Comparison of ENCODE assay signal across 10 mouse cellular contexts in genomic region chr7:25004806-25005205, GRCm38 (mm10). TPM values are rescaled to one million over a fixed set of nuclear protein-coding genes. Genes with fewer than 3 reads are reported as not detected.
DNase-seq lines count a peak whose midpoint lies in the region; ATAC-seq and TF ChIP-seq lines count a peak whose summit lies in the region.
"Had no signal": no experiment of that assay in that cellular context is flagged by ENCODE, and none has a peak within 500 bp of the region (broad histone marks: within the 10 kb centered on the region; RNA-seq: fewer than 3 reads in every experiment).

No protein-coding gene starts in this region.

- H3K9ac ChIP-seq in heart, embryonic 13.5 days: no peak overlapping the region
- H3K9ac ChIP-seq in forebrain, embryonic 12.5 days: peak overlapping the region; percentile 74

- 22% methylated on average over 7 of the region's 9 CpGs for WGBS in heart, embryonic 13.5 days
- 42% methylated on average over 7 of the region's 9 CpGs for WGBS in forebrain, embryonic 12.5 days
- 51% methylated on average over 7 of the region's 9 CpGs for WGBS in macrophage (ENCODE audit: missing documents)
- WGBS in thymus, adult 2 months: 48% methylated on average over 7 of the region's 9 CpGs

- TF ChIP-seq CTCF in bone marrow macrophage, adult 2 months (IDR thresholded peaks at IDR 0.05; ENCODE audit: low read depth, low read length): no peak
- TF ChIP-seq CTCF in thymus, adult 2 months (IDR thresholded peaks at IDR 0.05; ENCODE audit: borderline replicate concordance, control insufficient read depth, extremely low read depth, insufficient read depth, low read length, poor library complexity): no peak

- DNase-seq in heart, postnatal 36 days: no peak
- no peak for DNase-seq in lung, postnatal 36 days
- no peak for DNase-seq in layer of hippocampus, postnatal 10 days (ENCODE audit: low spot score in 2 of 2)
- DNase-seq in thymus, adult 2 months: no peak
- DNase-seq: adrenal gland, adult 2 months; kidney, adult 11 months had no signal

- H3K4me2 ChIP-seq in heart, embryonic 13.5 days: peak overlapping the region; percentile 74
- peak overlapping the region; percentile 84 for H3K4me2 ChIP-seq in forebrain, embryonic 12.5 days

- peaks cover 83% of the 10 kb centered on the region for H3K27me3 ChIP-seq in heart, embryonic 13.5 days (replicated peaks)
- H3K27me3 ChIP-seq in forebrain, embryonic 12.5 days: peaks cover 61% of the 10 kb centered on the region
- peaks cover 11% of the 10 kb centered on the region; the same call in 1 of the 2 replicates for H3K27me3 ChIP-seq in thymus, adult 2 months (ENCODE audit: control insufficient read depth, insufficient read depth, low read length)

- H3K36me3 ChIP-seq in heart, embryonic 13.5 days: no peaks in the 10 kb centered on the region
- 0 out of 2 replicates have a peak, but pooled peaks cover 5% of the 10 kb centered on the region for H3K36me3 ChIP-seq in forebrain, embryonic 12.5 days (replicated peaks)
- H3K36me3 ChIP-seq in macrophage (ENCODE audit: inconsistent target): no peaks in the 10 kb centered on the region
- H3K36me3 ChIP-seq in thymus, adult 2 months (ENCODE audit: control insufficient read depth, insufficient read depth, low read length): no peaks in the 10 kb centered on the region

- no peak for TF ChIP-seq POLR2A in bone marrow macrophage, adult 2 months (IDR thresholded peaks at IDR 0.05; ENCODE audit: borderline replicate concordance, low read depth, low read length)
- TF ChIP-seq POLR2A in thymus, adult 2 months (IDR thresholded peaks at IDR 0.05; ENCODE audit: control insufficient read depth, extremely low read depth, insufficient read depth, low read length, poor library complexity): no peak

- H3K4me3 ChIP-seq in heart, embryonic 13.5 days: peak overlapping the region; percentile 47; the same call in 1 of the 2 replicates
- peak overlapping the region; percentile 96 for H3K4me3 ChIP-seq in bone marrow macrophage, adult 2 months (ENCODE audit: insufficient read depth, low read length)
- peak overlapping the region; percentile 65 for H3K4me3 ChIP-seq in forebrain, embryonic 12.5 days (replicated peaks)
- H3K4me3 ChIP-seq in macrophage (ENCODE audit: inconsistent target): peak overlapping the region; percentile 54
- no peak overlapping the region for H3K4me3 ChIP-seq in thymus, adult 2 months (ENCODE audit: control insufficient read depth, insufficient read depth, low read length)

- H3K4me1 ChIP-seq in heart, embryonic 13.5 days: peaks cover 21% of the 10 kb centered on the region
- H3K4me1 ChIP-seq in bone marrow macrophage, adult 2 months (ENCODE audit: control insufficient read depth, insufficient read depth, low read length): peaks cover 21% of the 10 kb centered on the region
- H3K4me1 ChIP-seq in forebrain, embryonic 12.5 days: peaks cover 69% of the 10 kb centered on the region
- H3K4me1 ChIP-seq in thymus, adult 2 months (replicated peaks; ENCODE audit: control insufficient read depth, insufficient read depth, low read length): peaks cover 23% of the 10 kb centered on the region

- no peaks in the 10 kb centered on the region for H3K9me3 ChIP-seq in heart, embryonic 13.5 days
- H3K9me3 ChIP-seq in forebrain, embryonic 12.5 days: no peaks in the 10 kb centered on the region

- no peak overlapping the region for H3K27ac ChIP-seq in heart, embryonic 13.5 days (replicated peaks)
- H3K27ac ChIP-seq in bone marrow macrophage, adult 2 months (ENCODE audit: insufficient read depth, low read depth, low read length): no peak overlapping the region
- peak overlapping the region; percentile 93 for H3K27ac ChIP-seq in forebrain, embryonic 12.5 days
- H3K27ac ChIP-seq in macrophage: no peak overlapping the region
- no peak overlapping the region for H3K27ac ChIP-seq in thymus, adult 2 months (ENCODE audit: control insufficient read depth, insufficient read depth, low read length)

- intact Hi-C loops in heart, postnatal 36 days (cut with DNase I): no loop called here

- no peak for ATAC-seq in heart, embryonic 13.5 days (ENCODE audit: extremely low read depth, insufficient number of reproducible peaks, low FRiP score, low TSS enrichment)
- ATAC-seq in forebrain, embryonic 12.5 days (ENCODE audit: low FRiP score): no peak

- no peaks in the 10 kb centered on the region; the same call in 1 of the 2 replicates for H3K79me2 ChIP-seq in macrophage (ENCODE audit: inconsistent target)

RNA-seq across cellular contexts. Expression of gene Atp1a3, which starts 1.0 kb away (rescaled TPM):
- polyA plus RNA-seq in heart, embryonic 13.5 days (2015; fragmentation: Nextera tagmentation; extraction: Ambion mirVana): 1.4 and 1.6 TPM in 2 replicates
- under 1 TPM; 0.35 to 0.67 TPM for total RNA-seq in heart, postnatal 36 days (2021)
- 70.0 and 85.8 TPM in 2 replicates for polyA plus RNA-seq in bone marrow macrophage, adult 2 months (2012; ENCODE audit: insufficient read depth, insufficient read length, missing spikeins)
- 68.2 and 87.4 TPM in 2 replicates for polyA plus RNA-seq in forebrain, embryonic 12.5 days (2016; fragmentation: Nextera tagmentation; extraction: Ambion mirVana)
- 10 to 100 TPM in 15 of 26 experiments, 1 to 10 TPM in 11; 4.3 to 36.6 (median 12.0) TPM for total RNA-seq in macrophage (2018; cell fraction: chromatin; rRNA removed)
- 100 to 1,000 TPM in 12 of 26 experiments, 10 to 100 TPM in 14; 41.3 to 159 (median 82.6) TPM for total RNA-seq in macrophage (2018; cell fraction: cytosol; rRNA removed)
- total RNA-seq in macrophage (2018; cell fraction: nucleus; rRNA removed): 100 to 1,000 TPM in 3 of 26 experiments, 10 to 100 TPM in 23; 21.3 to 120 (median 68.3) TPM
- 97.0 to 111 TPM (median 106 TPM) in 3 replicates for polyA plus RNA-seq in macrophage (2018)
- total RNA-seq in layer of hippocampus, postnatal 10 days (2021): 1,000 to 10,000 TPM; 1,908 to 2,310 TPM
- 5.6 and 7.1 TPM in 2 replicates for polyA plus RNA-seq in thymus, adult 2 months (2012; rRNA removed)

RNA-seq across cellular contexts. Expression of gene Rabac1, which starts 32.3 kb away (rescaled TPM):
- polyA plus RNA-seq in heart, embryonic 13.5 days (2015; fragmentation: Nextera tagmentation; extraction: Ambion mirVana): 185 and 197 TPM in 2 replicates
- total RNA-seq in heart, postnatal 36 days (2021): 100 to 1,000 TPM; 305 to 326 TPM
- 205 and 226 TPM in 2 replicates for polyA plus RNA-seq in bone marrow macrophage, adult 2 months (2012; ENCODE audit: insufficient read depth, insufficient read length, missing spikeins)
- 82.3 and 87.7 TPM in 2 replicates for polyA plus RNA-seq in forebrain, embryonic 12.5 days (2016; fragmentation: Nextera tagmentation; extraction: Ambion mirVana)
- total RNA-seq in macrophage (2018; cell fraction: chromatin; rRNA removed): 10 to 100 TPM in 7 of 26 experiments, 1 to 10 TPM in 19; 2.7 to 28.1 (median 8.2) TPM
- 100 to 1,000 TPM in 13 of 26 experiments, 10 to 100 TPM in 13; 65.1 to 175 (median 99.9) TPM for total RNA-seq in macrophage (2018; cell fraction: cytosol; rRNA removed)
- 10 to 100 TPM; 19.7 to 62.8 (median 40.7) TPM for total RNA-seq in macrophage (2018; cell fraction: nucleus; rRNA removed)
- 28.6 to 198 TPM (median 112 TPM) in 3 replicates for polyA plus RNA-seq in macrophage (2018)
- 100 to 1,000 TPM; 247 to 271 TPM for total RNA-seq in layer of hippocampus, postnatal 10 days (2021)
- polyA plus RNA-seq in thymus, adult 2 months (2012; rRNA removed): 433 and 569 TPM in 2 replicates
